Comparison of ENCODE assay signal across 15 mouse cellular contexts in genomic region chr13:91471566-91471965, GRCm38 (mm10). TPM values are rescaled to one million over a fixed set of nuclear protein-coding genes. Genes with fewer than 3 reads are reported as not detected.
A peak's percentile ranks its signal among the peaks of the same experiment; 100 is the strongest.
DNase-seq lines count a peak whose midpoint lies in the region; ATAC-seq lines count a peak whose summit lies in the region.
"Had no signal": no experiment of that assay in that cellular context is flagged by ENCODE, and none has a peak within 500 bp of the region (broad histone marks: within the 10 kb centered on the region; RNA-seq: fewer than 3 reads in every experiment).

No protein-coding gene starts in this region.

- intact Hi-C loops in heart, postnatal 14 days (cut with DNase I): no loop called here

- peak; percentile 22 for DNase-seq in cerebellum, adult 11 months
- DNase-seq in cerebellum, postnatal 4 days (ENCODE audit: low spot score in 2 of 2): no peak
- DNase-seq in heart, postnatal 14 days: peak; percentile 36 to 58
- no peak for DNase-seq in heart, adult 8-10 months (ENCODE audit: low spot score)
- DNase-seq in kidney, postnatal 36 days: peak; percentile 45 to 55
- no peak for DNase-seq in kidney, adult 11 months
- DNase-seq in spleen, postnatal 14 days (ENCODE audit: low spot score in 2 of 2): no peak
- DNase-seq: adrenal gland, adult 8-10 months; lung, adult 2 months; lung, postnatal 36 days; right cerebral cortex, postnatal 4 days; thymus, postnatal 4 days had no signal

- ATAC-seq in megakaryocyte progenitor cell, adult 5-6 weeks (replicated peaks; ENCODE audit: poor library complexity): peak; percentile 49
- ATAC-seq: forebrain, embryonic 15.5 days; inflammation-experienced regulatory T-cells, adult 6 months had no signal

RNA-seq across cellular contexts. Expression of gene Ssbp2, which starts 11.5 kb away (rescaled TPM):
- total RNA-seq in heart, postnatal 14 days (2021): 10 to 100 TPM; 50.5 to 51.9 TPM
- total RNA-seq in heart, adult 8-10 months (2022): 10 to 100 TPM; 41.4 to 47.8 (median 42.8) TPM
- total RNA-seq in megakaryocyte progenitor cell, adult 5-6 weeks (2015): 49.8 and 60.5 TPM in 2 replicates
- 26.7 and 39.1 TPM in 2 replicates for total RNA-seq in megakaryocyte progenitor cell, adult 5-6 weeks (2017)

Comparison
In these comparisons a context has a peak if more than half of its experiments do, and no peak if none do; other contexts are left out.
1. DNase-seq: peak in cerebellum, adult 11 months (single experiment), heart, postnatal 14 days (2 of 2) and kidney, postnatal 36 days (2 of 2); none in cerebellum, postnatal 4 days (0 of 2), heart, adult 8-10 months (single experiment), kidney, adult 11 months (single experiment) and spleen, postnatal 14 days (0 of 2).